Mouse (Mus musculus) liver, adult 2 months (tissue): ENCODE data around the gene Bmpr1b. TPM values are rescaled to one million over a fixed set of nuclear protein-coding genes. Genes with fewer than 3 reads are reported as not detected.

ENCODE experiments used
- DNase-seq: peaks from one replicate; pipeline ENCODE4 v3.0.0-alpha.2; 2011; ENCODE audit warnings: low read depth, low spot score; ENCODE audit errors: extremely low read depth
- H3K27ac ChIP-seq: fragments of 200-500 bp; replicated peaks from 2 replicates; pipeline ENCODE4 v1.5.1; 2012; ENCODE audit warnings: low read depth, mild to moderate bottlenecking, control low read depth, inconsistent platforms, low read length; ENCODE audit not compliant: insufficient read depth
- H3K27me3 ChIP-seq: fragments of 200-500 bp; 2 replicates; pipeline ENCODE4 v1.6.1; 2012; ENCODE audit warnings: mild to moderate bottlenecking, moderate library complexity, low read length, inconsistent platforms; ENCODE audit not compliant: control insufficient read depth, insufficient read depth
- H3K36me3 ChIP-seq: fragments of 200-500 bp; 2 replicates; pipeline ENCODE4 v1.6.1; 2012; ENCODE audit warnings: low read length, inconsistent platforms; ENCODE audit not compliant: control insufficient read depth, insufficient read depth
- H3K4me1 ChIP-seq: fragments of 200-500 bp; 2 replicates; pipeline ENCODE4 v1.6.1; 2011; ENCODE audit warnings: low read length; ENCODE audit not compliant: control insufficient read depth, insufficient read depth
- H3K4me3 ChIP-seq: fragments of 200-500 bp; 2 replicates; pipeline ENCODE4 v1.5.1; 2011; ENCODE audit warnings: low read depth, mild to moderate bottlenecking, control low read depth, low read length, moderate library complexity; ENCODE audit not compliant: insufficient read depth
- H3K79me2 ChIP-seq: fragments of 200-500 bp; 2 replicates; pipeline ENCODE4 v1.6.1; 2012; ENCODE audit warnings: inconsistent platforms, mild to moderate bottlenecking, low read length, moderate library complexity; ENCODE audit not compliant: control insufficient read depth, insufficient read depth
- H3K9ac ChIP-seq: fragments of 200-500 bp; 2 replicates; pipeline ENCODE4 v1.6.1; 2012; ENCODE audit warnings: low read depth, mild to moderate bottlenecking, control low read depth, inconsistent platforms, low read length
- CTCF ChIP-seq: fragments of 200-500 bp; IDR thresholded peaks from 2 replicates; pipeline ENCODE4 v1.5.1; 2011; ENCODE audit warnings: low read depth, low read length, control low read depth
- POLR2A ChIP-seq: fragments of 200-500 bp; IDR thresholded peaks from 2 replicates; pipeline ENCODE4 v1.6.1; 2011; ENCODE audit warnings: low read length, control low read depth; ENCODE audit not compliant: insufficient read depth; ENCODE audit errors: extremely low read depth
- WGBS: fragments of 180-500 bp; shearing (Covaris S2); methylation state at CpG from one replicate; pipeline ENCODE4 v1.1.7; 2018; 5-methylcytosine and 5-hydroxymethylcytosine counted together
- polyA plus RNA-seq: library from polyadenylated mRNA; depleted of rRNA; stranded (reverse); fragments of >200 nt; gene quantifications from 2 replicates; pipeline ENCODE4 v1.2.3, GENCODE M21; 2012
- total RNA-seq: library from RNA; depleted of rRNA; stranded (reverse); fragments of >200 nt; gene quantifications from 2 replicates; pipeline ENCODE4 v1.2.3, GENCODE M21; 2014

Bmpr1b gene
- total and polyA plus RNA-seq, 2 experiments, result not detected

GRCm38 (mm10) chr3:142164981-142165380 lies 4.2 kb downstream of the Bmpr1b start:
- 67% methylated on average over 9 of the region's 9 CpGs for WGBS
- H3K27ac ChIP-seq, result no peak overlapping the region
- H3K79me2 ChIP-seq, result no peaks in the 10 kb centered on the region
- H3K4me1 ChIP-seq, result no peaks in the 10 kb centered on the region
- DNase-seq, result no peak
- peaks cover 12% of the 10 kb centered on the region for H3K27me3 ChIP-seq
- no peaks in the 10 kb centered on the region for H3K36me3 ChIP-seq
- H3K4me3 ChIP-seq, result no peak overlapping the region
- TF ChIP-seq CTCF (no peak), POLR2A (no peak)
- no peak overlapping the region for H3K9ac ChIP-seq

DNA sequence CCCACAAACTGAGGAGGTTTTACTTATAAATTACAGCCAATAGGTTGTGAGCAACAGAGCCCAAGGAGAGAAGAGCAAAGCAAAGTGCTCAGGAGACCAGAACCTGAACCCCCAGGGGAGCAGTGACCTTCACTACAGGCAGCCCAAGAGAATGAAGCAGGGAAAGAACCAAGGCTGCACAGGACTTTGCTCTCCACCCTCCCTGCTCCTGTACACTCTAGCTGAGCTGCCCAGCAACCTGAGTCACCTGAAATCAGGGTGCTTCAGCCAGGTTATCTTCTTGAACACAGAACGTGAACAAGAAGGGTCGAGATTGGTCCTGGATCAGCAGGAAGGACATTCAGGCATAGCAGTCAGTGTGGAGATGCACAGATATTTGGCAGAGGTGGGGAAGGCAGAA lies 5.3 kb downstream of the Bmpr1b start:
- no peak for TF ChIP-seq POLR2A
- TF ChIP-seq CTCF, result no peak
- H3K36me3 ChIP-seq, result no peaks in the 10 kb centered on the region
- no peak overlapping the region for H3K4me3 ChIP-seq
- no peaks in the 10 kb centered on the region for H3K79me2 ChIP-seq
- no peaks in the 10 kb centered on the region for H3K4me1 ChIP-seq
- H3K27ac ChIP-seq, result no peak overlapping the region
- H3K9ac ChIP-seq, result no peak overlapping the region
- H3K27me3 ChIP-seq, result peaks cover 7% of the 10 kb centered on the region; the same call in 1 of the 2 replicates
- DNase-seq, result no peak
- 64% methylated on average over 2 of the region's 2 CpGs for WGBS

GRCm38 (mm10) chr3:142161405-142161804 lies 7.8 kb downstream of the Bmpr1b start:
- H3K27me3 ChIP-seq, result no peaks in the 10 kb centered on the region
- no peaks in the 10 kb centered on the region for H3K4me1 ChIP-seq
- TF ChIP-seq CTCF (no peak), POLR2A (no peak)
- H3K79me2 ChIP-seq, result no peaks in the 10 kb centered on the region
- H3K27ac ChIP-seq, result no peak overlapping the region
- no peak for DNase-seq
- WGBS, result 88% methylated on average over 3 of the region's 3 CpGs
- H3K36me3 ChIP-seq, result no peaks in the 10 kb centered on the region
- no peak overlapping the region for H3K4me3 ChIP-seq
- no peak overlapping the region for H3K9ac ChIP-seq

DNA sequence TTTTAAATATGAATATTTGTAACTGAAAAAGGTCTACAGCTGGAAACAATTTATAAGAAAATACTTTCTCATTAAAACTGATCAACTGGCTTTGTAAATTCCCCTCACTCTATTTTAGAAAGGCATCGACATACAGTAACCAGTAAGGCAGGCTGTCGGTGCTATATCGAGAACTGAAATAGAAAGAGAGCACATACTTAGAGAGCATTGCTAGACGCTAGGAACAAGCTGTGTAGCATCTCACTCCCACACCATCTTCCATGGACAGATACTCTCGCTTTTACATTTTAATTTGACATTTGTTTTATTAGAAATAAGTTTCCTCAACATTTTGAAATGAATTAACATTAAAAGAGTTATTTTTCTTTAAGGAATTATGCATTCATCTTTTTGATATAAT lies 17.2 kb downstream of the Bmpr1b start:
- no peak for DNase-seq
- Histone ChIP-seq H3K79me2 (no peaks in the 10 kb centered on the region), H3K36me3 (no peaks in the 10 kb centered on the region), H3K4me3 (no peak overlapping the region), H3K27me3 (no peaks in the 10 kb centered on the region), H3K27ac (no peak overlapping the region), H3K9ac (no peak overlapping the region), H3K4me1 (no peaks in the 10 kb centered on the region)
- 80% methylated on average over 5 of the region's 5 CpGs for WGBS
- TF ChIP-seq POLR2A, result no peak
- TF ChIP-seq CTCF, result no peak

- Histone ChIP-seq H3K9ac (no peak overlapping the region), H3K79me2 (no peaks in the 10 kb centered on the region), H3K4me1 (no peaks in the 10 kb centered on the region), H3K36me3 (no peaks in the 10 kb centered on the region), H3K27me3 (no peaks in the 10 kb centered on the region), H3K27ac (no peak overlapping the region), H3K4me3 (no peak overlapping the region)
- TF ChIP-seq CTCF (no peak), POLR2A (no peak)
- 76% methylated on average over 5 of the region's 5 CpGs for WGBS
- no peak for DNase-seq
These were observed 30.4 kb downstream of the Bmpr1b start for GRCm38 (mm10) chr3:142138796-142139195.

GRCm38 (mm10) chr3:142126379-142126778 lies 42.8 kb downstream of the Bmpr1b start:
- WGBS, result 75% methylated on average over 1 of the region's 1 CpGs
- no peaks in the 10 kb centered on the region for H3K36me3 ChIP-seq
- DNase-seq, result no peak
- no peak overlapping the region for H3K4me3 ChIP-seq
- H3K27ac ChIP-seq, result no peak overlapping the region
- H3K9ac ChIP-seq, result no peak overlapping the region
- no peaks in the 10 kb centered on the region for H3K27me3 ChIP-seq
- TF ChIP-seq CTCF (no peak), POLR2A (no peak)
- H3K4me1 ChIP-seq, result no peaks in the 10 kb centered on the region
- no peaks in the 10 kb centered on the region for H3K79me2 ChIP-seq

DNA sequence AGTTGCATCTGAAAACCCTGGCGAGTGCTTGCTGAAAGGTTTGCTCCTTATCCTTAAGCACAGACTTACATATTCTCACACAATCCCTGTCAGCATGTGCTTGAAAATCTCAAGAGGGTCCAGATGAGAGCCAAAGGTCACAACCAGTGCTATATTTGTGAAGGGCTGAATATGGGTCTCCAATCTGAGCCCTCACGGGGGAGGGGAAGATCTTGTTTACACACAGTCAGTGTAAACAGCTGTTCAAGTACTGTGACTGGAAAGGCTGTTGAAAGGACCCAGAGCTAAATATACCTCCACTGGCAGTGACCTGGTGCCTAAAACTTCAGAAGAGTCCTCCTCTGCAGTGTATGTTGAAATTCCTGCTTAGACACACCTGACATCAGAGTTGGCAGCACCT lies 43.7 kb downstream of the Bmpr1b start:
- Histone ChIP-seq H3K36me3 (no peaks in the 10 kb centered on the region), H3K79me2 (no peaks in the 10 kb centered on the region), H3K27ac (no peak overlapping the region), H3K4me3 (no peak overlapping the region), H3K4me1 (no peaks in the 10 kb centered on the region), H3K9ac (no peak overlapping the region), H3K27me3 (no peaks in the 10 kb centered on the region)
- DNase-seq, result no peak
- WGBS, result 40% methylated on average over 2 of the region's 2 CpGs
- TF ChIP-seq POLR2A (no peak), CTCF (no peak)
